Mouse (Mus musculus) heart, adult 2 months (tissue): Measurements from ENCODE around the gene Dok1.

Experiments
- CTCF ChIP-seq: fragments of 200-600 bp; IDR thresholded peaks from 2 replicates; pipeline ENCODE4 v1.8.1; 2022; ENCODE audit warnings: antibody characterized with exemption, mild to moderate bottlenecking, moderate library complexity
- POLR2A ChIP-seq: fragments of 200-500 bp; IDR thresholded peaks from 2 replicates; pipeline ENCODE4 v1.6.1; 2011; ENCODE audit warnings: mild to moderate bottlenecking, low read depth, low read length, control low read depth; ENCODE audit not compliant: insufficient read depth

GRCm38 (mm10) chr6:83068221-83068620 lies 35.0 kb upstream of the Dok1 start:
- TF ChIP-seq CTCF (no peak), POLR2A (no peak)
